Mouse (Mus musculus) olfactory bulb, adult 2 months (tissue): ENCODE measurements around the gene Bace2.

Source experiments
- CTCF ChIP-seq: fragments of 200-500 bp; IDR thresholded peaks from 2 replicates; pipeline ENCODE4 v1.5.1; 2012; ENCODE audit warnings: low read depth, mild to moderate bottlenecking, low read length, moderate library complexity; ENCODE audit not compliant: insufficient read depth
- POLR2A ChIP-seq: fragments of 200-500 bp; IDR thresholded peaks from 2 replicates; pipeline ENCODE4 v1.6.1; 2012; ENCODE audit warnings: mild to moderate bottlenecking, low read depth, low read length, moderate library complexity; ENCODE audit not compliant: insufficient read depth

GRCm38 (mm10) chr16:97396436-97396835, 39.9 kb downstream of the Bace2 start:
- TF ChIP-seq CTCF (no peak), POLR2A (no peak)
